Mouse (Mus musculus) cerebellum, adult 2 months (tissue): Measurements from ENCODE around the gene Il4i1.

Experiments used
- CTCF ChIP-seq: fragments of 200-500 bp; IDR thresholded peaks from 2 replicates; pipeline ENCODE4 v1.5.1; 2011; ENCODE audit warnings: low read depth, mild to moderate bottlenecking, control low read depth, low read length, moderate library complexity, borderline replicate concordance; ENCODE audit not compliant: insufficient read depth
- POLR2A ChIP-seq: fragments of 200-500 bp; IDR thresholded peaks from 2 replicates; pipeline ENCODE4 v1.6.1; 2011; ENCODE audit warnings: low read length, control low read depth, borderline replicate concordance; ENCODE audit not compliant: insufficient read depth

GRCm38 (mm10) chr7:44814423-44814822 lies 1.8 kb upstream of the Il4i1 start:
- TF ChIP-seq POLR2A (no peak), CTCF (no peak)
